Mouse (Mus musculus): ENCODE data around the gene Apod. TPM values are rescaled to one million over a fixed set of nuclear protein-coding genes. Genes with fewer than 3 reads are reported as not detected.
A peak's percentile ranks its signal among the peaks of the same experiment; 100 is the strongest.
"Not testable (repeated sequence)": the region's sequence is repeated elsewhere in the genome, so short reads cannot be mapped to it uniquely, and the experiment has no call there.

Gene Apod
- polyA plus RNA-seq, 1 experiment: 12.5 TPM

GRCm38 (mm10) chr16:31352996-31353395 is 38.4 kb upstream of the Apod start:
- WGBS: 51% methylated on average over 4 of the region's 4 CpGs
- H3K4me3 ChIP-seq (replicated peaks; ENCODE audit: control insufficient read depth, low read depth, low read length): no peak overlapping the region
- H3K27ac ChIP-seq (ENCODE audit: control insufficient read depth, insufficient read depth, low read depth, low read length, poor library complexity): no peak overlapping the region
- TF ChIP-seq CTCF (IDR thresholded peaks at IDR 0.05; ENCODE audit: control insufficient read depth, insufficient read depth, low read length): peak; percentile 21; the same call in 1 of the 2 replicates
- no peak for TF ChIP-seq POLR2A (IDR thresholded peaks at IDR 0.05; ENCODE audit: borderline replicate concordance, control insufficient read depth, low read depth, low read length)
- H3K4me1 ChIP-seq (ENCODE audit: control insufficient read depth, insufficient read depth, low read length): no peaks in the 10 kb centered on the region; the same call in 1 of the 2 replicates

GRCm38 (mm10) chr16:31347581-31347980 is 33.0 kb upstream of the Apod start:
- TF ChIP-seq CTCF (IDR thresholded peaks at IDR 0.05; ENCODE audit: control insufficient read depth, insufficient read depth, low read length) (0 out of 2 replicates have a peak, but pooled peaks have one; percentile 28), POLR2A (IDR thresholded peaks at IDR 0.05; ENCODE audit: borderline replicate concordance, control insufficient read depth, low read depth, low read length) (no peak)
- Histone ChIP-seq H3K4me3 (replicated peaks; ENCODE audit: control insufficient read depth, low read depth, low read length) (no peak overlapping the region), H3K4me1 (ENCODE audit: control insufficient read depth, insufficient read depth, low read length) (no peaks in the 10 kb centered on the region; the same call in 1 of the 2 replicates), H3K27ac (ENCODE audit: control insufficient read depth, insufficient read depth, low read depth, low read length, poor library complexity) (no peak overlapping the region)
- WGBS: 25% methylated on average over 14 of the region's 14 CpGs

GRCm38 (mm10) chr16:31342966-31343365 is 28.4 kb upstream of the Apod start:
- Histone ChIP-seq H3K27ac (ENCODE audit: control insufficient read depth, insufficient read depth, low read depth, low read length, poor library complexity) (no peak overlapping the region), H3K4me3 (replicated peaks; ENCODE audit: control insufficient read depth, low read depth, low read length) (no peak overlapping the region), H3K4me1 (ENCODE audit: control insufficient read depth, insufficient read depth, low read length) (no peaks in the 10 kb centered on the region)
- WGBS: 66% methylated on average over 2 of the region's 2 CpGs
- TF ChIP-seq CTCF (IDR thresholded peaks at IDR 0.05; ENCODE audit: control insufficient read depth, insufficient read depth, low read length): no peak
- TF ChIP-seq POLR2A (IDR thresholded peaks at IDR 0.05; ENCODE audit: borderline replicate concordance, control insufficient read depth, low read depth, low read length): no peak

- Histone ChIP-seq H3K4me1 (ENCODE audit: control insufficient read depth, insufficient read depth, low read length) (no peaks in the 10 kb centered on the region), H3K27ac (ENCODE audit: control insufficient read depth, insufficient read depth, low read depth, low read length, poor library complexity) (no peak overlapping the region), H3K4me3 (replicated peaks; ENCODE audit: control insufficient read depth, low read depth, low read length) (no peak overlapping the region)
- 58% methylated on average over 5 of the region's 5 CpGs for WGBS
- no peak for TF ChIP-seq POLR2A (IDR thresholded peaks at IDR 0.05; ENCODE audit: borderline replicate concordance, control insufficient read depth, low read depth, low read length)
- no peak for TF ChIP-seq CTCF (IDR thresholded peaks at IDR 0.05; ENCODE audit: control insufficient read depth, insufficient read depth, low read length)
These were observed 27.9 kb upstream of the Apod start for GRCm38 (mm10) chr16:31342556-31342955.

GRCm38 (mm10) chr16:31339332-31339731 is 24.7 kb upstream of the Apod start:
- TF ChIP-seq CTCF (IDR thresholded peaks at IDR 0.05; ENCODE audit: control insufficient read depth, insufficient read depth, low read length): no peak
- no peak for TF ChIP-seq POLR2A (IDR thresholded peaks at IDR 0.05; ENCODE audit: borderline replicate concordance, control insufficient read depth, low read depth, low read length)
- Histone ChIP-seq H3K4me3 (replicated peaks; ENCODE audit: control insufficient read depth, low read depth, low read length) (no peak overlapping the region), H3K4me1 (ENCODE audit: control insufficient read depth, insufficient read depth, low read length) (no peaks in the 10 kb centered on the region), H3K27ac (ENCODE audit: control insufficient read depth, insufficient read depth, low read depth, low read length, poor library complexity) (no peak overlapping the region)
- WGBS: 85% methylated on average over 5 of the region's 5 CpGs

GRCm38 (mm10) chr16:31337956-31338355 is 23.3 kb upstream of the Apod start:
- TF ChIP-seq POLR2A (IDR thresholded peaks at IDR 0.05; ENCODE audit: borderline replicate concordance, control insufficient read depth, low read depth, low read length) (no peak), CTCF (IDR thresholded peaks at IDR 0.05; ENCODE audit: control insufficient read depth, insufficient read depth, low read length) (no peak)
- Histone ChIP-seq H3K4me1 (ENCODE audit: control insufficient read depth, insufficient read depth, low read length) (no peaks in the 10 kb centered on the region; the same call in 1 of the 2 replicates), H3K27ac (ENCODE audit: control insufficient read depth, insufficient read depth, low read depth, low read length, poor library complexity) (no peak overlapping the region), H3K4me3 (replicated peaks; ENCODE audit: control insufficient read depth, low read depth, low read length) (no peak overlapping the region)
- 73% methylated on average over 3 of the region's 3 CpGs for WGBS

- Histone ChIP-seq H3K4me3 (replicated peaks; ENCODE audit: control insufficient read depth, low read depth, low read length) (no peak overlapping the region), H3K4me1 (ENCODE audit: control insufficient read depth, insufficient read depth, low read length) (no peaks in the 10 kb centered on the region; the same call in 1 of the 2 replicates), H3K27ac (ENCODE audit: control insufficient read depth, insufficient read depth, low read depth, low read length, poor library complexity) (no peak overlapping the region)
- 71% methylated on average over 5 of the region's 5 CpGs for whole genome bisulfite sequencing
- no peak for TF ChIP-seq CTCF (IDR thresholded peaks at IDR 0.05; ENCODE audit: control insufficient read depth, insufficient read depth, low read length)
These were observed 20.2 kb upstream of the Apod start for GRCm38 (mm10) chr16:31334796-31335195.

- Histone ChIP-seq H3K27ac (ENCODE audit: control insufficient read depth, insufficient read depth, low read depth, low read length, poor library complexity) (no peak overlapping the region), H3K4me3 (replicated peaks; ENCODE audit: control insufficient read depth, low read depth, low read length) (no peak overlapping the region), H3K4me1 (ENCODE audit: control insufficient read depth, insufficient read depth, low read length) (no peaks in the 10 kb centered on the region; the same call in 1 of the 2 replicates)
- TF ChIP-seq POLR2A (IDR thresholded peaks at IDR 0.05; ENCODE audit: borderline replicate concordance, control insufficient read depth, low read depth, low read length): no peak
- no peak for TF ChIP-seq CTCF (IDR thresholded peaks at IDR 0.05; ENCODE audit: control insufficient read depth, insufficient read depth, low read length)
These were observed 18.0 kb upstream of the Apod start for GRCm38 (mm10) chr16:31332586-31332985.

- not testable (repeated sequence) for H3K27ac ChIP-seq (ENCODE audit: control insufficient read depth, insufficient read depth, low read depth, low read length, poor library complexity)
- 83% methylated on average over 6 of the region's 6 CpGs for WGBS
These were observed 16.4 kb upstream of the Apod start for GRCm38 (mm10) chr16:31330970-31331369.

More at GRCm38 (mm10) chr16:31330970-31331369, 16.4 kb upstream of the Apod start:
- H3K4me1 ChIP-seq (ENCODE audit: control insufficient read depth, insufficient read depth, low read length); H3K4me3 ChIP-seq (replicated peaks; ENCODE audit: control insufficient read depth, low read depth, low read length): not testable (repeated sequence)

All from bone marrow, adult 2 months (tissue).